Mouse (Mus musculus) forebrain, embryonic 12.5 days (tissue): ENCODE measurements around the gene Tmprss2. TPM values are rescaled to one million over a fixed set of nuclear protein-coding genes. Genes with fewer than 3 reads are reported as not detected.
A peak's percentile ranks its signal among the peaks of the same experiment; 100 is the strongest.

Source experiments
- ATAC-seq: fragments of 200-750 bp; cut with Nextera tagmentation; 2 replicates; pipeline ENCODE4 v1.8.0; 2017; ENCODE audit warnings: moderate TSS enrichment; ENCODE audit not compliant: low FRiP score
- H3K27ac ChIP-seq: fragments of 300-500 bp; sonication (generic); 2 replicates; pipeline ENCODE4 v1.5.1; 2016; ENCODE audit warnings: mild to moderate bottlenecking
- H3K27me3 ChIP-seq: fragments of 300-500 bp; sonication (generic); 2 replicates; pipeline ENCODE4 v1.6.1; 2016; ENCODE audit warnings: mild to moderate bottlenecking
- H3K36me3 ChIP-seq: fragments of 300-500 bp; sonication (generic); replicated peaks from 2 replicates; pipeline ENCODE4 v1.6.1; 2016; ENCODE audit warnings: mild to moderate bottlenecking
- H3K4me1 ChIP-seq: fragments of 300-500 bp; sonication (generic); 2 replicates; pipeline ENCODE4 v1.6.1; 2016
- H3K4me2 ChIP-seq: fragments of 300-500 bp; sonication (generic); 2 replicates; pipeline ENCODE4 v1.6.1; 2016; ENCODE audit warnings: mild to moderate bottlenecking, moderate library complexity
- H3K4me3 ChIP-seq: fragments of 300-500 bp; sonication (generic); replicated peaks from 2 replicates; pipeline ENCODE4 v1.5.1; 2016; ENCODE audit warnings: mild to moderate bottlenecking
- H3K9ac ChIP-seq: fragments of 300-500 bp; sonication (generic); 2 replicates; pipeline ENCODE4 v1.6.1; 2016; ENCODE audit warnings: mild to moderate bottlenecking
- H3K9me3 ChIP-seq: fragments of 300-500 bp; sonication (generic); 2 replicates; pipeline ENCODE4 v1.6.1; 2016
- WGBS: fragments of 180-500 bp; shearing (Covaris S2); methylation state at CpG from one replicate; pipeline ENCODE4 v1.1.7; 2016; 5-methylcytosine and 5-hydroxymethylcytosine counted together
- polyA plus RNA-seq: library from polyadenylated mRNA; unstranded; fragments of >200 nt; fragmentation: Nextera tagmentation; extraction: Ambion mirVana; gene quantifications from 2 replicates; pipeline ENCODE4 v1.2.1, GENCODE M21; 2016

Gene Tmprss2
- polyA plus RNA-seq, 1 experiment from 2014 or later, result 0.20 TPM

DNA sequence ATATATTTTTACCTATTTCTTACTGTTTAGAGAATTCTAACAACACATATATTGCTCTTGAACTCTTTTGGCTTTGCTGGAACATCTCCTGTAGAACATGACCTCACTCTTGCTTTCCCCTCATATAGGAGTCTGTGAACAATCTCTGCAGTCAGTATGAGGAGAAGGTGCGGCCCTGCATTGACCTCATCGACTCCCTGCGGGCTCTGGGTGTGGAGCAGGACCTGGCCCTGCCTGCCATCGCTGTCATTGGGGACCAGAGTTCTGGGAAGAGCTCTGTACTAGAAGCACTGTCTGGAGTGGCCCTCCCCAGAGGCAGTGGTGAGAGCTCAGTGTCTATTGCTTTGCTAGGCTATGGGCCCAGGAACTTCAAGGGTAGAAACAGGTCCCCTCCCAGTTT, 66.7 kb downstream of the Tmprss2 start:
- no peak for ATAC-seq
- WGBS, result 77% methylated on average over 4 of the region's 4 CpGs

DNA sequence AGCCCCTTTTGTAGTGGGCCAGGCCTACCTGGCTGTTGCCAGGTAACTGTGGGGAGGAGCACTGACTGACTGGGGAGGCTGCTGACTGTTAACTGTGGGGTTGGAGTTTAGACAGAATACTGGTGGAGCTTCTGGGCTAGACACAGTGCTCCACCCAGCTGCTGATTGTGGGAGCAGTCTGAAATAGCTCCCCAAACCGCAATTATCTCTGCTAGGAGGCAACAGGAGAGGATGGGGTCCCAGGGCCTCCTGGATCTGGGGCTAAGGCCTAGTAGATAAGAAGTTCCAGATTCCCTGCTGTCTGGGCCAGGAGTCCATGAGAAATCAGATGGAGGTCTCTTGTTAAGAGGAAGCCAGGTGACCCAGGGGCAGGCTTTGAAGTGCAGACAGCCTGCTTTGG, 74.1 kb downstream of the Tmprss2 start:
- Histone ChIP-seq H3K4me3 (no peak overlapping the region), H3K27ac (no peak overlapping the region), H3K36me3 (no peaks in the 10 kb centered on the region), H3K4me2 (no peak overlapping the region), H3K27me3 (no peaks in the 10 kb centered on the region), H3K9ac (no peak overlapping the region), H3K9me3 (no peaks in the 10 kb centered on the region), H3K4me1 (peaks cover 30% of the 10 kb centered on the region)
- ATAC-seq, result no peak
- WGBS, result 71% methylated on average over 1 of the region's 1 CpGs

More for the DNA sequence above, 66.7 kb downstream of the Tmprss2 start:
- H3K4me2 ChIP-seq, result no peak overlapping the region
- no peak overlapping the region for H3K4me3 ChIP-seq
- H3K27me3 ChIP-seq, result no peaks in the 10 kb centered on the region
- H3K9me3 ChIP-seq, result no peaks in the 10 kb centered on the region
- H3K9ac ChIP-seq, result no peak overlapping the region
- no peaks in the 10 kb centered on the region for H3K4me1 ChIP-seq
- no peaks in the 10 kb centered on the region for H3K36me3 ChIP-seq
- no peak overlapping the region for H3K27ac ChIP-seq

GRCm38 (mm10) chr16:97535808-97536413, 75.1 kb downstream of the Tmprss2 start:
- Histone ChIP-seq H3K36me3 (no peaks in the 10 kb centered on the region), H3K9ac (no peak overlapping the region), H3K9me3 (no peaks in the 10 kb centered on the region), H3K4me3 (no peak overlapping the region), H3K27me3 (no peaks in the 10 kb centered on the region), H3K27ac (peak overlapping the region; percentile 75), H3K4me1 (peaks cover 30% of the 10 kb centered on the region), H3K4me2 (peak overlapping the region; percentile 31)
- 5% methylated on average over 3 of the region's 3 CpGs for WGBS
- peak; percentile 91 for ATAC-seq

DNA sequence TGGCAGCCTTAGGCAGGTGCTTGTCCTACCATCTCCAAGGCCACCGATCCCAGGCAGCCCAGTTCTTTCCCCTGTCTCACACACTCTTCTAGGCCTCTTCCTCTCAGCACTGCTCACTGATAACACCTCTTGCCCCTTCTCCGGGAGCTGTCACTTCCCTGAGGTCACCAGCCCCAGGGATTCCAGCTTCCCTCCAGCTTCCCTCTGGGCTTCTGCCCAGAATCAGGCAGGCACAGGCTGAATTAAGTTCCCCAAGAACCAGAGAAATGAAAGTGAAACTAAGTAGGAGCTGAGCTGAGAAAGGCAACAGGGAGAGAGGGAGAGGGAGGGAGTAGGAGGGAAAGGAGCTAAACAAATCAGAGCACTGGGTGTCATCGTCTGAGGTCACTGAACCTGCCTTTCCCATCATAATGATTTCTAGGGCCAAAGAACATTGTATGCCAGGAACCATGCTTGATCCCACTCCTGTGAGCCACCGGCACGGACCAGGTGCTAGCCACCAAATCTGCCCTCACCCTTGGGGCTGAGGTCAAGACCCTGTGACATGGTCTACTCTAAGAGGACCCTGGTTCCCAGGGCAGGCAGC, 76.0 kb downstream of the Tmprss2 start:
- Histone ChIP-seq H3K4me2 (0 out of 2 replicates have a peak overlapping the region, but pooled peaks have one; percentile 31), H3K27me3 (no peaks in the 10 kb centered on the region), H3K9me3 (no peaks in the 10 kb centered on the region), H3K36me3 (no peaks in the 10 kb centered on the region), H3K4me3 (no peak overlapping the region), H3K9ac (no peak overlapping the region), H3K4me1 (peaks cover 30% of the 10 kb centered on the region), H3K27ac (peak overlapping the region; percentile 75)
- WGBS, result 49% methylated on average over 5 of the region's 5 CpGs
- peak; percentile 7; the same call in 1 of the 2 replicates for ATAC-seq

DNA sequence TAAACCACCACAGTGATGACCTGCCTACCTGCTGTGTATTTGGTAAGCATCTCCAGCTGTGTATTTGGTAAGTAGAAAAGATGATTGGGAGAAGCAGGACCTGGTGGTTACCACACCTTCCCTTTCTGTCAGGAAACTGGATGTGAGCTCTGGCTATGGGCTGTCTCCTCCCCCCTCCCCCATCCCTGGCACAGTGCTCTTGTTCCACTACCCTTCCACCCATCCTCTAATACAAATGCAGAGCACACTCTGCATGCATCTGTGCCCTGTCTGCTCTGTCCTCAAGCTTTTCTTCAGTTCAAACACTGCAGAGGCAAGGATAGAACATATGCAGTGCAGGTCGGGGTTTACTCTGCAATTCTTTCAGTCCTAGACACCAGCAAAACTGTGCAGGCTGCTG, 76.5 kb downstream of the Tmprss2 start:
- H3K27ac ChIP-seq, result no peak overlapping the region

DNA sequence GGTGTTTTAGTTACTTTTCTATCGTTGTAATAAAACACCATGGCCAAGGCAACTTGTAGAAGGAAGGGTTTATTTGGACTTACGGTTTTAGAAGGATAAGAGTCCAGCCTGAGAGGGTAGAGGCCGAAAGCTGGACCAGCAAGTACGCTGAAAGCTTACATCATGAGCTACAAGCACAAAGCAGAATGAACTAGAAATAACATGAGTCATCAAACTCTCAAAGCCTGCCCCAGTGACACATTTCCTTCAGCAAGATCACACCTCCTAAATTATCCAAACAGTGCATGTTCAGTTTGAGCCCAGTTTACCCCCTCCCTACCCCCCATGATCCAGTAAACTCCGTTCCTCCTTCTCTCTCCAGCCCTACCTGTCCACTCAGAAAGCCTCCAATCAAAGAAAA, 77.2 kb downstream of the Tmprss2 start:
- no peak overlapping the region for H3K4me3 ChIP-seq
- no peak for ATAC-seq

More for the DNA sequence above, 76.5 kb downstream of the Tmprss2 start:
- no peak for ATAC-seq
- H3K9me3 ChIP-seq, result no peaks in the 10 kb centered on the region
- no peaks in the 10 kb centered on the region for H3K27me3 ChIP-seq
- 38% methylated on average over 1 of the region's 1 CpGs for WGBS
- no peak overlapping the region for H3K9ac ChIP-seq
- H3K4me1 ChIP-seq, result peaks cover 30% of the 10 kb centered on the region
- H3K36me3 ChIP-seq, result no peaks in the 10 kb centered on the region
- no peak overlapping the region for H3K4me2 ChIP-seq
- no peak overlapping the region for H3K4me3 ChIP-seq

GRCm38 (mm10) chr16:97533126-97533525, 77.9 kb downstream of the Tmprss2 start:
- Histone ChIP-seq H3K4me2 (no peak overlapping the region), H3K9ac (no peak overlapping the region), H3K4me3 (no peak overlapping the region), H3K27ac (no peak overlapping the region), H3K27me3 (no peaks in the 10 kb centered on the region), H3K4me1 (peaks cover 30% of the 10 kb centered on the region), H3K9me3 (no peaks in the 10 kb centered on the region), H3K36me3 (no peaks in the 10 kb centered on the region)
- 90% methylated on average over 1 of the region's 1 CpGs for WGBS
- no peak for ATAC-seq

More for the DNA sequence above, 77.2 kb downstream of the Tmprss2 start:
- Histone ChIP-seq H3K4me1 (peaks cover 30% of the 10 kb centered on the region), H3K4me2 (no peak overlapping the region), H3K27ac (no peak overlapping the region), H3K36me3 (no peaks in the 10 kb centered on the region), H3K9ac (no peak overlapping the region), H3K27me3 (no peaks in the 10 kb centered on the region), H3K9me3 (no peaks in the 10 kb centered on the region)
- 91% methylated on average over 5 of the region's 5 CpGs for WGBS

DNA sequence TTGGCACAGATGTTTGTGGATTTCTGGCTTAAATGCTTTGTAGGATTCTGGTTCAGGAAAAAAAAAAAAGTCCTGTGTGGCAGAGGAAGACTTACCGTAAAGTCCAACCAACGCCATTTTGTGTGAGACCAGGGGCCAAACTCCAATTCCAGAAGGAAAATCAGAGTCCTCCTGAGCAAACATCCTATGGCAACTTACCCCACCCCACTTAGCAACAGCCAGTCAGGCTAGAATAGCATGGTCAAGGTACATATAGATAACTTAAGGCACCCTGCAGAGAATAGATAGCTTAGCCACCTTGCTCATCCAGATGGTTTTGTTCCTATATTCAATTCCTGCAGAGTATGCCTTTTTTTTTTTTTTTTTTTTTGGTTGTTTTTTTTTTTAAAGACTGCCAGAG, 81.8 kb downstream of the Tmprss2 start:
- Histone ChIP-seq H3K27me3 (no peaks in the 10 kb centered on the region), H3K9ac (no peak overlapping the region), H3K9me3 (no peaks in the 10 kb centered on the region), H3K4me2 (no peak overlapping the region), H3K27ac (no peak overlapping the region), H3K4me1 (peaks cover under 1% of the 10 kb centered on the region; the same call in 1 of the 2 replicates), H3K36me3 (no peaks in the 10 kb centered on the region), H3K4me3 (no peak overlapping the region)
- ATAC-seq, result no peak
- WGBS, result 88% methylated on average over 2 of the region's 2 CpGs

DNA sequence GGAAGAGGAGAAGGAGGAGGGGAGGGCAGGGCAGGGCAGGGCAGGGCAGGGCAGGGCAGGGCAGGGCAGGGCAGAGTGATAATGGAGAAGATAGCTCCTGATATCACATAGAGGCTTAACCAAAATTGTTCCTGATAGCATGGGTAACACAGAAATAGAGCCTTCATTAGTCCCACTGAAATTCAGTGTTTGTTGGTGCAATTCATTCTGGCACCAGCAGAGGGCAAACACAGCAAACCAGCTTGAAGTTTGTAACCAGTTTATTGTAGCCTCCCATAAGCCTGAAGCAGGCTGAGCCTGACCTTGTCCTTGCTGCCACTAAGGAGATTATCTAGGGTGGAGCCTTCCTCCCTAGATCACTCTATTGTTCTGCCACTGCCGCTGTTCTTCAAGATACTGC, 88.0 kb downstream of the Tmprss2 start:
- H3K4me2 ChIP-seq, result no peak overlapping the region
- no peak overlapping the region for H3K27ac ChIP-seq
- no peaks in the 10 kb centered on the region for H3K36me3 ChIP-seq
- WGBS, result 17% methylated on average over 1 of the region's 1 CpGs
- H3K4me3 ChIP-seq, result no peak overlapping the region
- no peak for ATAC-seq
- H3K9me3 ChIP-seq, result no peaks in the 10 kb centered on the region
- no peaks in the 10 kb centered on the region for H3K4me1 ChIP-seq
- 0 out of 2 replicates have a peak, but pooled peaks cover 3% of the 10 kb centered on the region for H3K27me3 ChIP-seq
- no peak overlapping the region for H3K9ac ChIP-seq

DNA sequence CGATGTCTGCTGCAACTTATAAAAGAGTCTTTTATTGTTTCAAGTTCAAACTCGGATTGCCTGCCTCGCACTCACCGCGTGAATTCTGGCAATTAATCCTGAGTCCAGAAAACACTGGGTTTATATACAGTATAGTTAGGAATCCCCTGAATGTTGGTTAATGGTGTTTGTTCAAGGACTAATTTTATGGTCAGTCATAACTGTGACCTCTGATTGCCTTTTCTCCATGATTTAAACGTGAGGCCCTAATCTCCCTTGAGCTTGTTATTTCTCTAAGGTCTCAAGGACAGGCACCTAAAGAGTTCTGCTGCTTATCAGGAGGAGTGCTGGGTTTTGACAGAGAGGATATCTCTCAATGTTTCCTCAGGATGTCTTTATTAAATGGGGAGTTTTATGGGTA, 89.0 kb downstream of the Tmprss2 start:
- H3K4me2 ChIP-seq, result no peak overlapping the region
- 0 out of 2 replicates have a peak, but pooled peaks cover 3% of the 10 kb centered on the region for H3K27me3 ChIP-seq
- no peaks in the 10 kb centered on the region for H3K36me3 ChIP-seq
- WGBS, result 87% methylated on average over 6 of the region's 6 CpGs
- no peaks in the 10 kb centered on the region for H3K9me3 ChIP-seq
- ATAC-seq, result no peak
- H3K27ac ChIP-seq, result no peak overlapping the region
- H3K4me1 ChIP-seq, result no peaks in the 10 kb centered on the region
- H3K4me3 ChIP-seq, result no peak overlapping the region
- H3K9ac ChIP-seq, result no peak overlapping the region

DNA sequence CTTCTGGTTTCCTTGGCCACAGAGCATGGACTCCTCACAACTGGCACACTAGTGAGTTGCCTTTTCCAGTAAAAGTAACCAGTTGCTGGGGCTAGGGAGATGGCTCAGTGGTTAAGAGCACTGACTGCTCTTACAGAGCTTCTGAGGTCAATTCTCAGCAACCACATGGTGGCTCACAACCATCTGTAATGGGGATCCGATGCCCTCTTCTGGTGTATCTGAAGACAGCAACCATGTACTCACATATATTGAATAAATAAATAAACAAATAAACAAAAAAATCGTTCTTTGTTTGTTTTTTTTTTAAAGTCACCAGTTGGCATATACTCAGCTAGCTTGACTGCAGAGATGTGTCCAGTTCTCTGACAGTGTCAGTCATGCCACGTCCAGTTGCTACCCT, 94.7 kb downstream of the Tmprss2 start:
- no peaks in the 10 kb centered on the region for H3K27me3 ChIP-seq
- no peak overlapping the region for H3K9ac ChIP-seq
- WGBS, result 79% methylated on average over 3 of the region's 3 CpGs
- no peaks in the 10 kb centered on the region for H3K36me3 ChIP-seq
- ATAC-seq, result no peak
- no peaks in the 10 kb centered on the region for H3K4me1 ChIP-seq
- H3K27ac ChIP-seq, result no peak overlapping the region
- H3K9me3 ChIP-seq, result no peaks in the 10 kb centered on the region
- H3K4me2 ChIP-seq, result no peak overlapping the region
- H3K4me3 ChIP-seq, result no peak overlapping the region
